Mouse (Mus musculus): ENCODE data around the gene Scd2.

- no peak for TF ChIP-seq CTCF (IDR thresholded peaks at IDR 0.05; ENCODE audit: low read depth, low read length)
- TF ChIP-seq POLR2A (IDR thresholded peaks at IDR 0.05; ENCODE audit: extremely low read depth, insufficient read depth, low read length): no peak
Measured at GRCm38 (mm10) chr19:44273711-44274110, 19.8 kb upstream of the Scd2 start.

Measured in liver, adult 2 months (tissue).